Mouse (Mus musculus) forebrain, embryonic 14.5 days (tissue): Measurements from ENCODE around the gene Cox4i2. TPM values are rescaled to one million over a fixed set of nuclear protein-coding genes. Genes with fewer than 3 reads are reported as not detected.
A peak's percentile ranks its signal among the peaks of the same experiment; 100 is the strongest.

Source experiments
- ATAC-seq: fragments of 200-750 bp; cut with Nextera tagmentation; 2 replicates; pipeline ENCODE4 v1.8.0; 2017; ENCODE audit warnings: mild to moderate bottlenecking, moderate library complexity
- DNase-seq: peaks from one replicate; pipeline ENCODE4 v3.0.0-alpha.2; 2015; ENCODE audit warnings: low spot score
- H3K27ac ChIP-seq: fragments of 300-500 bp; sonication (generic); 2 replicates; pipeline ENCODE4 v1.5.1; 2014; ENCODE audit warnings: low read depth, mild to moderate bottlenecking, control low read depth, low read length, moderate library complexity
- H3K27me3 ChIP-seq: fragments of 300-500 bp; sonication (generic); replicated peaks from 2 replicates; pipeline ENCODE4 v1.6.1; 2014; ENCODE audit warnings: low read length, control low read depth, mixed read lengths; ENCODE audit not compliant: control insufficient read depth, insufficient read depth
- H3K36me3 ChIP-seq: fragments of 300-500 bp; sonication (generic); 2 replicates; pipeline ENCODE4 v1.6.1; 2014; ENCODE audit warnings: low read length, control low read depth; ENCODE audit not compliant: control insufficient read depth, insufficient read depth
- H3K4me1 ChIP-seq: fragments of 300-500 bp; sonication (generic); 2 replicates; pipeline ENCODE4 v1.6.1; 2014; ENCODE audit warnings: antibody characterized with exemption, low read length, control low read depth; ENCODE audit not compliant: control insufficient read depth, insufficient read depth
- H3K4me2 ChIP-seq: fragments of 300-500 bp; sonication (generic); 2 replicates; pipeline ENCODE4 v1.6.1; 2014; ENCODE audit warnings: mild to moderate bottlenecking, control low read depth, low read length
- H3K4me3 ChIP-seq: fragments of 300-500 bp; sonication (generic); 2 replicates; pipeline ENCODE4 v1.5.1; 2014; ENCODE audit warnings: low read depth, low read length, control low read depth
- H3K9ac ChIP-seq: fragments of 300-500 bp; sonication (generic); 2 replicates; pipeline ENCODE4 v1.6.1; 2014; ENCODE audit warnings: mild to moderate bottlenecking, low read length, control low read depth, moderate library complexity
- H3K9me3 ChIP-seq: fragments of 300-500 bp; sonication (generic); replicated peaks from 2 replicates; pipeline ENCODE4 v1.6.1; 2016; ENCODE audit warnings: low read length, control low read depth, mixed read lengths; ENCODE audit not compliant: control insufficient read depth
- WGBS: fragments of 180-500 bp; shearing (Covaris S2); extraction: QIAGEN DNeasy Blood & Tissue Kit; methylation state at CpG from one replicate; pipeline ENCODE4 v1.1.7; 2014; 5-methylcytosine and 5-hydroxymethylcytosine counted together
- polyA plus RNA-seq: library from polyadenylated mRNA; unstranded; fragments of >200 nt; fragmentation: Nextera tagmentation; extraction: Ambion mirVana; gene quantifications from 2 replicates; pipeline ENCODE4 v1.2.1, GENCODE M21; 2014

Cox4i2 gene
- polyA plus RNA-seq, 1 experiment from 2014 or later = 5.9 TPM

DNA sequence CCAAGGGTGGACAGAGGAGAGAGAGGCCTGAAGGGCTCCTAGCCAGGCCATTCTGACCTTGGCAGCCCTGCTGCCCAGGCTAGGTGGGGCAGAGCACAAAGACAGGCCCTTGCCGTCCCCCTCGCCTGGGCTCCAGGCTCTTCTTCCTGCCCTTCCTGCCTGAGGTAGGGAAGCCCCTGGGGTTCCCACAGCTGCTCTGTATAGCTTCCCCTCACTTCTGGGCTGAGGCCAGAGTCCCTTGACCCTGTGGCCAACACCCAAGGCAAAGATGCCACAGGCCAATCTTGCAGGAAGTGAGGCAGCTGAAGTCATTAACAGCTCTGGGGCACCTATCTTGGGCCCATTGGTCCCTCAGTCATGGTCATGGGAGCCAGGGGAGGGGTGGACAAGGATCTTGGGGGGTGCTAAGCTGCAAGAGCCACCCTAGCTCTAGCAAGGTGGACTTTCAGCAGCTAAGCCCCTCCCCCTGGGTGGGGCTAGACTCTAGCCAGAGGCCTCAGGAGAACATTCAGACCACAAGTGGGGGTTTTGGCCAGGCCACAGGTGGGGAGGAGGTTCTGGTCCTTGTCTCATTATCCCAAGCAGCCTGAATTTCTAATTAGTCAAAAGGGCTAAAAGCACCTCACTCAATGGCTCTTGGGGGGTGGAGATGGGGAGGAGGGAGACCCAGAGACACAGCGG is 27.2 kb downstream of the Cox4i2 start:
- no peaks in the 10 kb centered on the region for H3K27me3 ChIP-seq
- no peak for DNase-seq
- WGBS = 77% methylated on average over 3 of the region's 3 CpGs
- ATAC-seq = no peak
- no peak overlapping the region for H3K9ac ChIP-seq
- no peaks in the 10 kb centered on the region for H3K9me3 ChIP-seq
- H3K36me3 ChIP-seq = peaks cover 38% of the 10 kb centered on the region
- no peaks in the 10 kb centered on the region for H3K4me1 ChIP-seq
- H3K4me3 ChIP-seq = no peak overlapping the region
- no peak overlapping the region for H3K27ac ChIP-seq
- no peak overlapping the region for H3K4me2 ChIP-seq

DNA sequence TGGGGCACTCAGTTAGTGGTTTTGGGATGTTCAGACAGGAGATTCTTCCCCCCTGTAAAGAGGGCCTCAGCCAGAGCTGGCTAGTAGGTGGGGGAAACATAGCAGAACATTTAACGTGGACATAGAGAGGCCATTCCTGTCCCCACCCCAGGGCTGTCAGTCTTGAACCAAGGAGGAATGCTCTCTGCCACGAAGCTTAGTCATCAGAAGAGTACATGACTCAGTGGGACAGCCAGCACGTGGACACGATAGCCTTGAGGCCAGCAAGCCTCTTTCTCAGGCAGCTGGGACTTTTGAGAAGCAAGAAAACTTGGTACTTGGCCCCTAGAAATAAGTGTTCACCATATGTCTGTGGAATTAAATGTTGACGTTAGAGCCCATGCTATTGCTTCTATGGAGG is 28.7 kb downstream of the Cox4i2 start:
- H3K4me3 ChIP-seq = no peak overlapping the region
- no peak overlapping the region for H3K4me2 ChIP-seq
- H3K27me3 ChIP-seq = no peaks in the 10 kb centered on the region
- WGBS = 88% methylated on average over 5 of the region's 5 CpGs
- H3K4me1 ChIP-seq = no peaks in the 10 kb centered on the region
- no peak overlapping the region for H3K27ac ChIP-seq
- DNase-seq = no peak
- no peak for ATAC-seq
- no peak overlapping the region for H3K9ac ChIP-seq
- no peaks in the 10 kb centered on the region for H3K9me3 ChIP-seq
- H3K36me3 ChIP-seq = peaks cover 38% of the 10 kb centered on the region

DNA sequence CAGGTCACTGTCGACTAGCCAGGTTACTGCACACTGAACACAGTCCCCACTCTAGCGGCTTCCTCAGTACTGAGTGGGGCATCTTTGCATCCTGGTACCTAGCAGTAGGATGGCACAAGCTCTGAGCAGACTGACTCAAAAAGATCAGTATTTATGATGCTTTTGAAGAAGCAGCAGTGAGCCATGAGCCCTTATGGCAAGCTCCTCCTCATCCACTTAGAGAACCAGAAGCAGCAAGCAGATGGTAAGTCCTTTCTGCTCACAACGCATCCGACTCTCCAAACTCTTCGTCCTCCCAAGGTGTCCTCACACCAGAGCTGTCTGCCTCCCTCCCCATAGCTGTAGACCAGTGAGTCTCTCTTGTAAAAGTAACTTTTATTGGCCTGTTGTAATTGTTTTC is 29.3 kb downstream of the Cox4i2 start:
- no peaks in the 10 kb centered on the region for H3K9me3 ChIP-seq
- H3K4me1 ChIP-seq = no peaks in the 10 kb centered on the region
- no peak overlapping the region for H3K9ac ChIP-seq
- H3K4me2 ChIP-seq = no peak overlapping the region
- WGBS = 93% methylated on average over 5 of the region's 5 CpGs
- peaks cover 38% of the 10 kb centered on the region for H3K36me3 ChIP-seq
- H3K27me3 ChIP-seq = no peaks in the 10 kb centered on the region
- no peak overlapping the region for H3K4me3 ChIP-seq
- H3K27ac ChIP-seq = no peak overlapping the region
- no peak for DNase-seq
- ATAC-seq = no peak

DNA sequence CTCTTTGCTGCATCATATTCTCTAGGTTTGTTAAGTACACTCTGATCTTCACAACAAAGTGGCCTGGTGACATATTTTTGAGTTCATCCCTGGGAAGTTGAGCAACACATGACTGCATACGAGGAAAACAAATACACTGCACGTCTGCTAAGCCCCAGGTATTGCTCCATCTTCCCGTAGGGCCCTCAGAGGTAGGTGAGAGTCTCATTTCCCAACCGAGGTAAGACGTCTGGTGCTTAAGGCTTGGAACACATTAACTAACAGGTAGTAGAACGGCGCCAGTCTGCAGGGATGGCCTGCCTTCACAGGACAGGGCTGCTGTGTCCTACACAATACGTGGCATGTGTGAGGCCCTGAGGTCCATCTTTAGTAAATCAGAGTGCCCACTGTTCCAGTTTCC is 30.7 kb downstream of the Cox4i2 start:
- no peaks in the 10 kb centered on the region for H3K4me1 ChIP-seq
- no peak overlapping the region for H3K4me3 ChIP-seq
- no peak overlapping the region for H3K9ac ChIP-seq
- no peak overlapping the region for H3K4me2 ChIP-seq
- no peaks in the 10 kb centered on the region for H3K27me3 ChIP-seq
- H3K36me3 ChIP-seq = peaks cover 30% of the 10 kb centered on the region
- DNase-seq (no peak), ATAC-seq (no peak)
- WGBS = 95% methylated on average over 8 of the region's 8 CpGs
- H3K27ac ChIP-seq = no peak overlapping the region
- no peaks in the 10 kb centered on the region for H3K9me3 ChIP-seq

DNA sequence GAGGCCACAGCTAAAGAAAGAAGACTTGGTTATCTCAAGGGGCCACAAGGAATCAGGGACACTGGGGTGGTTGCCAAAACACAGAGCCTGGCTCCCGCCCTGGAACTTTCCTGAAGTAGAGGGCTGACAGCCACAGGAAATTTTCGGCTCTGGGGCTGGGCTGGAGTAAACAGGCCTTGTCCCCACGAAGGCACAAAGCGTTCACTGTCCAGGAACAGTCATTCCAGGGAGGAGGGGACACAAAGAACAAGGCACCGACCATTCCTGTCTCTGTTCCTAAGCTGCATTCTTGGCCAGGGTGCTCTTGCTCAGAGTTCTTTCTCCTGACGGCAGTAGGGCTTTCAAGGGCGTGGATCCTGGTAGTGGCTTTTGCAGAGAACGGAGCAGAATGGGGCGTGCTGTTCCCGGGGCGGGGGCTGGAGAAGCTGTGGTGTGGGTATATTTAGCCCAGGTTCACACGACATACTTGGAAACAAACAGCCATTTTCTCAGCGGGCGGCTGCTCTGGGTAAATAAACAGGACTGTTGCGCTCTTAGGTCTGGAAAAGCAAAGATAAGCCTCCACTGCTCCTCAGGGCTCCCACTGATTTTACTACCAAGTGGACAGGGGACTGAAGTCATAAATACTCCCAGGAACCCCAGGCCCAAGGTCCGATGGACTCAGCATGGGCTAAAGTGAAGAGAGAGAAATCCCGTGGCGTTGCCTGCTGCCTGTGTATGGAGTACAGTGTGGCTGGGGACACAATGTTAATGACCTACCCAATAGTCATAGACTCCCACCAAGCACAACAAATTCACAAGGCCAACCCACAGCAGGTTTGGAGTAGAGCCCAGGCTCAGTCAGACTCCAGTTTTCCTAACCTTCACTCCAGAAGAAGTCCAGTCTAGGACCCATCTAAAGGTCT is 31.7 kb downstream of the Cox4i2 start:
- ATAC-seq = 0 out of 2 replicates have a peak, but pooled peaks have one; percentile 12

DNA sequence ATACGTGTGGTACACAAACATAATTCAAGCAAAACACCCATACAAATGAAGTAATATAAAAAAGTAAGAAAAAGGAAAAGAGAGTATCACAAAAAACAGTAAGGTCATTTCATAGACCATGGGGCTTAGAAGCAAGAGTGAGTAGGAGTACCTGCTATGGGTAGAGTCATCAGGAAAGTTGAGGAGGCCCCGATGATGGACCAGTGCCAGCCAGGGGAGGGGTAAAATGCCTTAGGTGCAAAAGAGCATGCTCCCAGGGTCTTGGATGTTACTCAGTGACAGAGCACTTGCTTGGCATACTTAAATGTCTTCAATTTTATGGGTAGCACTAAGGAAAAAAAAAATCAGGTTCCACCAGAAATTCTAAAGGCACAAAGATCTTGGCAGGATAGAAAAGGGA is 33.2 kb downstream of the Cox4i2 start:
- Histone ChIP-seq H3K27ac (no peak overlapping the region), H3K9ac (no peak overlapping the region), H3K4me3 (no peak overlapping the region), H3K36me3 (peaks cover 6% of the 10 kb centered on the region; the same call in 1 of the 2 replicates), H3K4me1 (no peaks in the 10 kb centered on the region), H3K27me3 (no peaks in the 10 kb centered on the region), H3K4me2 (no peak overlapping the region), H3K9me3 (no peaks in the 10 kb centered on the region)
- ATAC-seq (no peak), DNase-seq (no peak)
- 89% methylated on average over 2 of the region's 2 CpGs for WGBS

More for the DNA sequence above, 31.7 kb downstream of the Cox4i2 start:
- H3K9ac ChIP-seq = no peak overlapping the region
- peak; percentile 14 for DNase-seq
- 85% methylated on average over 18 of the region's 18 CpGs for WGBS
- H3K9me3 ChIP-seq = no peaks in the 10 kb centered on the region
- no peaks in the 10 kb centered on the region for H3K27me3 ChIP-seq
- no peak overlapping the region for H3K4me3 ChIP-seq
- peaks cover 20% of the 10 kb centered on the region for H3K36me3 ChIP-seq
- H3K4me1 ChIP-seq = no peaks in the 10 kb centered on the region
- no peak overlapping the region for H3K4me2 ChIP-seq
- H3K27ac ChIP-seq = peak overlapping the region; percentile 27; the same call in 1 of the 2 replicates

DNA sequence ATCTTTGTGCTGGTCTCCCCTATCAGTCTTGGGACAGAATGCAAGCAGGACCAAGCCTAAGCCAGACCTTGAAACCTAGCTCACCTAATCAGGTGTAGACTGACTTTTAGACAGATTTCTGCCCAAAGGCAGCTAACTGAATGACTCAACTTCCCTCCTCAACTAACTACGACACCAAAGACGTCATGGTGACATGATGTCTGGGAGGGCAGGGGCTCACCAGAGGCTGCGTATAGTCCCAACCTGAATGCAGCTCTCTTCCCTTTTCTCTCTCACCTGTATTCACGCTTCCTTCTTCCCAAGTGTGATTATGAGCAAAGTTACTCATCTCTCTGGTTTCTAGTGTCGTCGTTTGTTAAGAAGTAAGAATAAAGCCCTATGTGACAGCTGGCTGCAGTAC is 33.6 kb downstream of the Cox4i2 start:
- H3K27ac ChIP-seq = no peak overlapping the region
- no peaks in the 10 kb centered on the region for H3K4me1 ChIP-seq
- ATAC-seq (no peak), DNase-seq (no peak)
- no peak overlapping the region for H3K4me2 ChIP-seq
- no peaks in the 10 kb centered on the region for H3K9me3 ChIP-seq
- no peak overlapping the region for H3K9ac ChIP-seq
- peaks cover 5% of the 10 kb centered on the region; the same call in 1 of the 2 replicates for H3K36me3 ChIP-seq
- 92% methylated on average over 6 of the region's 6 CpGs for WGBS
- H3K4me3 ChIP-seq = no peak overlapping the region
- no peaks in the 10 kb centered on the region for H3K27me3 ChIP-seq

DNA sequence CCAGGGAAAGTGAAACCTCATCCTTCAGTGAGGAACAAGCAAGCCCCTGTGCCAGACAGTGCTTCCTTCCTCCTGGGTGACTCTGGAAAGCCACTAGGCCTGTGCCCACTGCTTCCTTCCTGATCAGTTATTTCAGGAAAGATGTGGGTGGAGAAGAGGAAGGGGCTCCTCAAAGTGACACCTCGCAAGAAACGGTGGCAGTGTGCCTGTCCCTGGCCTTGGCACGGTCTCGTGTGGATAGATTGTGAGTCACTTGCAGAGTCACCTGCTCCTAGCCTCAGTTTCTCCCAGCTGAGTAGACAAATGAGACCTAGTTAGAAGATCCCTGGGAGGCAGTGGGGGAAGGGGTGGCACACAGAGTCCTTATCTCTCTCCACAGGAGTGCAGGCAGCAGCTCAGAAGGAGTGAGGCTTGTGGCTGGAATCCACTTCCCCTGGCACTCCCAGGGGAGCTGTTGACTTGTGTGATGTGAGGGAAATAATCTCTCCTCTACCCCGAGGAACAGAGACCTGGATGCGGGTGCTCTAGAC is 35.0 kb downstream of the Cox4i2 start:
- ATAC-seq (no peak), DNase-seq (no peak)
- no peaks in the 10 kb centered on the region for H3K9me3 ChIP-seq
- peaks cover 5% of the 10 kb centered on the region; the same call in 1 of the 2 replicates for H3K36me3 ChIP-seq
- H3K27me3 ChIP-seq = no peaks in the 10 kb centered on the region
- no peaks in the 10 kb centered on the region for H3K4me1 ChIP-seq
- H3K4me3 ChIP-seq = no peak overlapping the region
- no peak overlapping the region for H3K9ac ChIP-seq
- 80% methylated on average over 6 of the region's 6 CpGs for WGBS
- no peak overlapping the region for H3K4me2 ChIP-seq
- H3K27ac ChIP-seq = no peak overlapping the region
